Mouse (Mus musculus): Measurements from ENCODE around the gene Wbp2.

DNA sequence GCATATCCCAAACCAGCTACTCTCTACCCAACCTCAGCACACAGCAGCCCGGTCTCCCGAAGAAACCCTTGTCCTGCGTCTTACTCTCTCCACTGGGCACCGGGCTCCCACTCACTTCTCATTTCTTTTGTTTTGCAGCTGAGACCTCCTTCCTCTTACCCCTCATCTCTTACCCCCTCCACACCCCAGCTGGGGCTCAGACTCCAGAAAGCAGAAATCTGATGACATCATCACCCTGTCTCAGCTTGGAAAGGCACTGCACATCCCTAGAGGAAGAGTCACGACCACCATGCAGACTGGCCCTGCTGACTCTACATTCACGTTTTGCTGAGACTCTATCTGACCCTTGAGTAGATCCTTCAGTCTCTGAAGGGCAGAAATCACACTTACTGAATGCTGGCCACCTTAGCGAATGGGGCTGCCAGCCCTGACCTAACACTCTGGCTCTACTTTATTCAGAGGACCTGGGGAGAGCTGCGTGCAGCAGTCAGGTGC lies 43.2 kb upstream of the Wbp2 start:
- no peak for TF ChIP-seq POLR2A (IDR thresholded peaks at IDR 0.05; ENCODE audit: control insufficient read depth, extremely low read depth, insufficient read depth, low read length, poor library complexity)
- TF ChIP-seq CTCF (IDR thresholded peaks at IDR 0.05; ENCODE audit: borderline replicate concordance, control insufficient read depth, extremely low read depth, insufficient read depth, low read length, poor library complexity), result no peak

Data from thymus, adult 2 months (tissue).